Mouse (Mus musculus) CH12.LX (cell line): Measurements from ENCODE around the gene Gm30083. TPM values are rescaled to one million over a fixed set of nuclear protein-coding genes. Genes with fewer than 3 reads are reported as not detected.

Experiments used
- DNase-seq: peaks from one replicate; pipeline ENCODE4 v3.0.0-alpha.2; 2013; ENCODE audit errors: extremely low read depth
- H3K27ac ChIP-seq: 2 replicates; pipeline ENCODE4 v1.5.1; 2012; ENCODE audit warnings: low read depth, mild to moderate bottlenecking, control low read depth, moderate library complexity; ENCODE audit not compliant: insufficient read depth
- H3K27me3 ChIP-seq: replicated peaks from 2 replicates; pipeline ENCODE3; 2012; ENCODE audit warnings: inconsistent platforms
- H3K36me3 ChIP-seq, 2 experiments: replicated peaks in 1 of 2; 2 replicates each; pipeline versions ENCODE3 to v1.6.1; 2012; ENCODE audit warnings: inconsistent platforms in 1 of 2, low read length in 1 of 2, mild to moderate bottlenecking in 1 of 2, mixed read lengths in 1 of 2, moderate library complexity in 1 of 2; ENCODE audit not compliant: control insufficient read depth in 1 of 2, insufficient read depth in 1 of 2
- H3K4me1 ChIP-seq, 2 experiments: 2 replicates each; pipeline ENCODE4 v1.6.1; 2012; ENCODE audit warnings: inconsistent platforms in 1 of 2, moderate library complexity in 1 of 2; ENCODE audit not compliant: insufficient read depth in 2 of 2, control insufficient read depth in 1 of 2
- H3K4me2 ChIP-seq: 2 replicates; pipeline ENCODE4 v1.6.1; 2012; ENCODE audit warnings: low read depth, mild to moderate bottlenecking, control low read depth; ENCODE audit not compliant: poor library complexity, insufficient read depth, severe bottlenecking
- H3K4me3 ChIP-seq, 3 experiments: fragments of 150-350 bp in 1 of 3; sonication (generic) in 1 of 3; replicated peaks in 1 of 3; 2 replicates each; pipeline versions ENCODE3 to v1.5.1; 2011 to 2012; ENCODE audit warnings: low read depth in 2 of 3, low read length in 2 of 3, mild to moderate bottlenecking in 2 of 3, moderate library complexity in 2 of 3, control low read depth in 1 of 3, improper control_type of control experiment in 1 of 3, inconsistent platforms in 1 of 3, mixed read lengths in 1 of 3; ENCODE audit not compliant: poor library complexity in 1 of 3
- H3K79me2 ChIP-seq: replicated peaks from 2 replicates; pipeline ENCODE4 v1.6.1; 2012; ENCODE audit warnings: mild to moderate bottlenecking, moderate library complexity; ENCODE audit not compliant: control insufficient read depth, poor library complexity, insufficient read depth, severe bottlenecking; ENCODE audit errors: extremely low read depth
- H3K9ac ChIP-seq: 2 replicates; pipeline ENCODE4 v1.6.1; 2012; ENCODE audit warnings: low read depth, mild to moderate bottlenecking, control low read depth, moderate library complexity; ENCODE audit not compliant: insufficient read depth
- H3K9me3 ChIP-seq: replicated peaks from 2 replicates; pipeline ENCODE3; 2012; ENCODE audit warnings: low read length, inconsistent platforms, mixed read lengths
- CHD1 ChIP-seq: IDR thresholded peaks from 2 replicates; pipeline ENCODE4 v1.6.1; 2012; ENCODE audit warnings: low read depth, low read length, improper control_type of control experiment, inconsistent platforms
- CTCF ChIP-seq, 2 experiments: IDR thresholded peaks in 1 of 2; conservative IDR thresholded peaks in 1 of 2; 2 replicates each; pipeline ENCODE4 v1.5.1; 2011 to 2012; ENCODE audit warnings: low read depth in 2 of 2, low read length in 2 of 2, improper control_type of control experiment in 1 of 2, inconsistent platforms in 1 of 2, mild to moderate bottlenecking in 1 of 2, moderate library complexity in 1 of 2
- ELF1 ChIP-seq: IDR thresholded peaks from 2 replicates; pipeline ENCODE4 v1.6.1; 2014; ENCODE audit warnings: low read depth, mild to moderate bottlenecking, inconsistent platforms, low read length, improper control_type of control experiment
- ETS1 ChIP-seq: conservative IDR thresholded peaks from 2 replicates; pipeline ENCODE4 v1.6.1; 2012; ENCODE audit warnings: low read depth, mild to moderate bottlenecking, inconsistent platforms, low read length, improper control_type of control experiment, moderate library complexity
- HCFC1 ChIP-seq: IDR thresholded peaks from 2 replicates; pipeline ENCODE4 v1.6.1; 2012; ENCODE audit warnings: low read depth, mild to moderate bottlenecking, inconsistent platforms, low read length, improper control_type of control experiment
- JUN ChIP-seq: IDR thresholded peaks from 2 replicates; pipeline ENCODE4 v1.6.1; 2011; ENCODE audit warnings: low read depth, mild to moderate bottlenecking, low read length, improper control_type of control experiment, moderate library complexity; ENCODE audit not compliant: insufficient read depth
- JUND ChIP-seq: conservative IDR thresholded peaks from 2 replicates; pipeline ENCODE4 v1.6.1; 2011; ENCODE audit warnings: low read depth, low read length, improper control_type of control experiment
- MAFK ChIP-seq: IDR thresholded peaks from 2 replicates; pipeline ENCODE4 v1.6.1; 2011; ENCODE audit warnings: low read length, improper control_type of control experiment; ENCODE audit not compliant: insufficient replicate concordance
- MAX ChIP-seq: IDR thresholded peaks from 2 replicates; pipeline ENCODE4 v1.6.1; 2011; ENCODE audit warnings: low read length, improper control_type of control experiment
- MAZ ChIP-seq: IDR thresholded peaks from 2 replicates; pipeline ENCODE4 v1.6.1; 2012; ENCODE audit warnings: low read depth, mild to moderate bottlenecking, inconsistent platforms, low read length, improper control_type of control experiment, moderate library complexity
- MEF2A ChIP-seq: IDR thresholded peaks from 2 replicates; pipeline ENCODE4 v1.6.1; 2014; ENCODE audit warnings: low read depth, mild to moderate bottlenecking, inconsistent platforms, low read length, improper control_type of control experiment, borderline replicate concordance
- MYC ChIP-seq: IDR thresholded peaks from 2 replicates; pipeline ENCODE4 v1.6.1; 2011; ENCODE audit warnings: low read depth, mild to moderate bottlenecking, improper control_type of control experiment, low read length
- POLR2A ChIP-seq: IDR thresholded peaks from 2 replicates; pipeline ENCODE4 v1.6.1; 2011; ENCODE audit warnings: low read depth, mild to moderate bottlenecking, improper control_type of control experiment, low read length
- RAD21 ChIP-seq: IDR thresholded peaks from 2 replicates; pipeline ENCODE4 v1.6.1; 2011; ENCODE audit warnings: low read depth, mild to moderate bottlenecking, low read length, improper control_type of control experiment, moderate library complexity
- RCOR1 ChIP-seq: conservative IDR thresholded peaks from 2 replicates; pipeline ENCODE4 v1.6.1; 2012; ENCODE audit warnings: low read depth, mild to moderate bottlenecking, inconsistent platforms, low read length, improper control_type of control experiment
- SMC3 ChIP-seq: IDR thresholded peaks from 2 replicates; pipeline ENCODE4 v1.6.1; 2011; ENCODE audit warnings: low read depth, low read length, improper control_type of control experiment
- TCF12 ChIP-seq: IDR thresholded peaks from 2 replicates; pipeline ENCODE4 v1.6.1; 2014; ENCODE audit warnings: low read depth, mild to moderate bottlenecking, inconsistent platforms, low read length, improper control_type of control experiment
- USF1 ChIP-seq: IDR thresholded peaks from 2 replicates; pipeline ENCODE4 v1.6.1; 2014; ENCODE audit warnings: low read depth, mild to moderate bottlenecking, inconsistent platforms, low read length, improper control_type of control experiment
- ZKSCAN1 ChIP-seq: IDR thresholded peaks from 2 replicates; pipeline ENCODE4 v1.6.1; 2012; ENCODE audit warnings: low read depth, inconsistent platforms, low read length, improper control_type of control experiment, borderline replicate concordance
- dilution Hi-C: fragments of 300-500 bp; cut with MboI; formaldehyde crosslinking; loops from 2 replicates; pipeline ENCODE4 v1.14.3; 2020; ENCODE audit warnings: low sequenced_read_pairs; ENCODE audit not compliant: extremely low pct_unique_long_range_greater_than_20kb, extremely low pct_ligation_motif_present
- in situ Hi-C: fragments of 300-500 bp; cut with MboI; formaldehyde crosslinking; loops from 3 replicates; pipeline ENCODE4 v1.14.3; 2019; ENCODE audit warnings: low sequenced_read_pairs, low pct_ligation_motif_present, low pct_unique_long_range_greater_than_20kb, mixed read lengths
- polyA plus RNA-seq: library from polyadenylated mRNA; unstranded; fragments of >175 nt; gene quantifications from 2 replicates; pipeline ENCODE4 v1.2.1, GENCODE M21; 2012; ENCODE audit warnings: low read depth; ENCODE audit not compliant: insufficient read length
- total RNA-seq, 2 experiments: library from RNA; depleted of rRNA; stranded (reverse); fragments of 300-350 nt in 1 of 2; fragments of >200 nt in 1 of 2; gene quantifications; 2 replicates each; pipeline ENCODE4 v1.2.3; 2012 to 2014

Gm30083 gene
- total and polyA plus RNA-seq, 3 experiments = not detected

DNA sequence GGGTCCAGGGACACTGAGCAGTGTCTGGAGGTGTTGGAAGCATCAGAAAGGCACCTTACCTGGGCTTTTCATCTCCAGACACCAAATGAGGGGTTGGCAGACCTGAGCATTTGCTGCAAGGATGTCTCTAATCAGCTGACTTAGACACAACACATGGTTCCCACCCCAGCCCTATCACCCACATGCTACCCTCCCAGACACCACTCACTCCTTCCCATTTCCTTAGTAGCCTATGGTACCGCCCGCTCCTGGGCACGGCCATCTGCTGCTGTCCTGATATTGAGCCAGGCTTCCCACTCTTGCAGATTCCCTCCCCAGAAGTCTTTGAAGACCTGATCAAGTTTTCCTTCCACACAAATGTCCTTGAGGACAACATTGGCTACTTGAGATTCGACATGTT, 56.8 kb downstream of the Gm30083 start:
- no peak overlapping the region for H3K4me3 ChIP-seq
- 0 out of 4 replicates have a peak, but pooled peaks cover 0 to 3% of the 10 kb centered on the region in 2 experiments for H3K4me1 ChIP-seq
- no peaks in the 10 kb centered on the region for H3K9me3 ChIP-seq
- TF ChIP-seq HCFC1 (no peak), CHD1 (no peak), JUND (no peak), MAZ (no peak), MAFK (no peak), ELF1 (no peak), MAX (no peak), RCOR1 (no peak), MYC (no peak)
- no peak overlapping the region for H3K4me2 ChIP-seq
- H3K9ac ChIP-seq = no peak overlapping the region
- no peaks in the 10 kb centered on the region for H3K27me3 ChIP-seq
- no peak for DNase-seq
- H3K36me3 ChIP-seq = no peaks in the 10 kb centered on the region
- H3K79me2 ChIP-seq = no peaks in the 10 kb centered on the region
- dilution Hi-C loops (no loop called here), in situ Hi-C loops (no loop called here)
- no peak overlapping the region for H3K27ac ChIP-seq

DNA sequence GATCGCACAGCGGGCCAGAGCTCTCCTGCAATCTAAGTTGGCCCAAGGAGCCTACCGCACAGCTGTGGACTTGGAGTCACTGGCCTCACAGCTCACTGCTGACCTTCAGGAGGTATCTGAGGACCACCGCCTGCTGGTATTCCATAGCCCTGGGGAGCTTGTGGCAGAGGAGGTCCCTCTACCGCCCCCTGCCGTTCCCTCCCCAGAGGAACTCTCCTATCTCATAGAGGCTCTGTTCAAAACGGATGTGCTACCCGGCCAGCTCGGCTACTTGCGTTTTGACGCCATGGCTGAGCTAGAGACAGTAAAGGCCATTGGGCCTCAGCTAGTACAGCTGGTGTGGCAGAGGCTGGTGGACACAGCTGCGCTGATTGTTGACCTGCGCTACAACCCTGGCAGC, 58.9 kb downstream of the Gm30083 start:
- H3K27ac ChIP-seq = no peak overlapping the region
- no peaks in the 10 kb centered on the region for H3K9me3 ChIP-seq
- no peaks in the 10 kb centered on the region for H3K79me2 ChIP-seq
- no peaks in the 10 kb centered on the region for H3K27me3 ChIP-seq
- peaks cover 3 to 8% of the 10 kb centered on the region in 2 experiments; a peak in 2 of 4 replicates for H3K4me1 ChIP-seq
- no peaks in the 10 kb centered on the region for H3K36me3 ChIP-seq
- dilution Hi-C loops = no loop called here
- TF ChIP-seq TCF12 (no peak), CTCF (conservative IDR thresholded peaks at IDR 0.05 in 1 of 2, IDR thresholded peaks at IDR 0.05 in 1 of 2; ENCODE audit: low read depth in 2 of 2, low read length in 2 of 2) (peak; percentile 10 to 43; a peak in 2 of 4 replicates), USF1 (no peak), JUN (no peak), RAD21 (no peak), ZKSCAN1 (no peak), POLR2A (no peak), MEF2A (no peak), ELF1 (no peak), SMC3 (peak; percentile 6; the same call in 1 of the 2 replicates), ETS1 (no peak), MAX (no peak)
- TF ChIP-seq, all 38 proteins: peak for 2
- no peak overlapping the region for H3K9ac ChIP-seq
- no peak for DNase-seq
- in situ Hi-C loops = no loop called here
- H3K4me2 ChIP-seq = no peak overlapping the region
- no peak overlapping the region for H3K4me3 ChIP-seq
